Mouse (Mus musculus) macrophage (primary cell): ENCODE results near the gene Scn8a. TPM values are rescaled to one million over a fixed set of nuclear protein-coding genes. Genes with fewer than 3 reads are reported as not detected.
"Not testable (repeated sequence)": the region's sequence is repeated elsewhere in the genome, so short reads cannot be mapped to it uniquely, and the experiment has no call there.

Source experiments
- H3K27ac ChIP-seq: fragments of 350-480 bp; formaldehyde crosslinking; 2 replicates; pipeline ENCODE4 v1.9.0; 2021
- H3K36me3 ChIP-seq: fragments of 350-480 bp; formaldehyde crosslinking; 2 replicates; pipeline ENCODE4 v1.9.0; 2021; ENCODE audit errors: inconsistent target
- H3K4me3 ChIP-seq: fragments of 350-480 bp; formaldehyde crosslinking; 2 replicates; pipeline ENCODE4 v1.9.0; 2021; ENCODE audit errors: inconsistent target
- H3K79me2 ChIP-seq: fragments of 350-480 bp; formaldehyde crosslinking; 2 replicates; pipeline ENCODE4 v1.9.0; 2021; ENCODE audit errors: inconsistent target
- WGBS: methylation state at CpG from one replicate; pipeline ENCODE4 v1.1.7; 2026; ENCODE audit warnings: inconsistent platforms; ENCODE audit not compliant: missing documents; 5-methylcytosine and 5-hydroxymethylcytosine counted together
- polyA plus RNA-seq: library from polyadenylated mRNA; stranded (reverse); fragments of 250-400 nt; gene quantifications from 3 replicates; pipeline ENCODE4 v1.2.4, GENCODE M21; 2018; ENCODE audit warnings: inconsistent platforms
- total RNA-seq, 78 experiments: library from RNA; depleted of rRNA; stranded (reverse); fragments of 250-400 nt; gene quantifications; 1 replicate in 9 of 78; 2 replicates in 24 of 78; 3 replicates in 43 of 78; 4 replicates in 2 of 78; pipeline ENCODE4 v1.2.4; 2018; ENCODE audit warnings: inconsistent platforms in 56 of 78

Scn8a gene
- total RNA-seq (2018; cell fraction: chromatin; rRNA removed), result not detected
- total RNA-seq (2018; cell fraction: cytosol; rRNA removed), result not detected
- not detected for total RNA-seq (2018; cell fraction: nucleus; rRNA removed)
- not detected in 3 replicates for polyA plus RNA-seq

DNA sequence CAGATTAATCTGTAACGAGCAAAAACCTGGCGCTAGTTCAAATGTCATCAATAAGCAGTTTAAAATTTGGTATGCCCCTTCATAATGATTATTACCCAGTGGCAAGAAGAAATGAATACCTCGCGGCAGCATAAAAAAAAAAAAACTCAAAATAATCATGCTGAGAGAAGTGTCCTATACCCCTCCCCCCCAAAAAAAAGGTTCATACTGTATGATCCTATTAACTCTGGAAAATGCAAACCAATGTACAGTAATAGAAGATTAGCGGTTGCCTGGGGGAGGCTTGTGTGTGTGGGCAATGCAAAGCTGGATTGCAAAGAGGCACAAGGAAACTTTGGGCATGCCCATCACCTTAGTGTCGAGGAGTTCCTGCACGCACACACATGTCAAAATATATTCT, at the start of gene Scn8a:
Gene Scn8a, plus strand, starts transcription at position 301 of the 400 bp plus-strand sequence.
- Histone ChIP-seq H3K27ac (no peak within 1 kb of the TSS), H3K4me3 (no peak within 1 kb of the TSS), H3K36me3 (no peaks in the 10 kb centered on the region), H3K79me2 (no peaks in the 10 kb centered on the region)
- WGBS, result 74% methylated on average over 7 of the region's 7 CpGs

DNA sequence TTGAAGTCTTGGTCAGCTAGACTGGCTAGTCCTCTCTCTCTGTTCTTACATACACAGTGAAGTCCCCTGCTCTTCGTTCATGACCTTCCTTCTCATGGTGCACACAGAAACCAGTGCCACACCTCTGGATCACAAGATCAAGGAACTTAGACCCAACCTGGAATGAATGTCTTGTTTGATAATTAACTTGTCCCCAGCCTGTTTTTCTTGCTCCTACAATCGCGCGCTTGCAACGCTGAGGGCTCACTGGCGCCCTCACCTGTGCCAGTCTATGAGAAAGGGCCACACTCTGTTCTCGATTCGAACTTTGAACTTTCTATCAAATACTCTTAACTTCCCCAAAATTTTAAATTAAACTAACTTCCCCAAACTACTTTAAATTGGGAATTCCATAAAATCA, 47.8 kb upstream of the Scn8a start:
- no peak overlapping the region for H3K27ac ChIP-seq
- WGBS, result 32% methylated on average over 8 of the region's 8 CpGs

GRCm38 (mm10) chr15:100822370-100822769, 47.3 kb upstream of the Scn8a start:
- H3K4me3 ChIP-seq, H3K79me2 ChIP-seq, H3K36me3 ChIP-seq, H3K27ac ChIP-seq: not testable (repeated sequence)
- WGBS, result 68% methylated on average over 4 of the region's 4 CpGs

More for the DNA sequence above, 47.8 kb upstream of the Scn8a start:
- no peak overlapping the region for H3K4me3 ChIP-seq
- no peaks in the 10 kb centered on the region for H3K36me3 ChIP-seq
- H3K79me2 ChIP-seq, result no peaks in the 10 kb centered on the region

- Histone ChIP-seq H3K4me3 (no peak overlapping the region), H3K27ac (no peak overlapping the region), H3K79me2 (no peaks in the 10 kb centered on the region), H3K36me3 (no peaks in the 10 kb centered on the region)
- WGBS, result 27% methylated on average over 24 of the region's 26 CpGs
These were observed 44.3 kb upstream of the Scn8a start for GRCm38 (mm10) chr15:100825249-100825856.

GRCm38 (mm10) chr15:100826076-100826475, 43.6 kb upstream of the Scn8a start:
- 91% methylated on average over 8 of the region's 8 CpGs for WGBS
- no peaks in the 10 kb centered on the region for H3K36me3 ChIP-seq
- H3K4me3 ChIP-seq, result no peak overlapping the region
- H3K79me2 ChIP-seq, result no peaks in the 10 kb centered on the region
- no peak overlapping the region for H3K27ac ChIP-seq

DNA sequence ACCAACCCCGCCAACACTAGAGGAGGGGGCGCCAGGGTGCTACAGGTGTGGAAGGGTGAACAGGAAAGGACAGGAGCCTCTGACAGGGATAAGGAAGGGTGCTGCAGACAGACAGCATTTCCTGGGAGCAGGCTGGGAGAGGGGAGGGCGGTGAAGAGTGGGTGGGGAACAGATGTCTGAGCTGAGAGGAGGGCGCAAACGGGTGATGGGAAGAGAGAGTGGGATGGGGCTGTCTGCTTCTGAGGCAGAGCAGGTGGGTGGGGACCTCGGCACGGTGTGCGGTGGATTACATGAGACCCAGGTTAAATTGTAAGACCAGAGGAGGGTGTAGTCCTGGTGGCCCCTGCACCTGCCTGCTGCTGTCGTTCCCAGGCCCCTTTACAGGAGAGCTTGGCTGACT, 39.9 kb upstream of the Scn8a start:
- no peaks in the 10 kb centered on the region for H3K79me2 ChIP-seq
- no peaks in the 10 kb centered on the region for H3K36me3 ChIP-seq
- no peak overlapping the region for H3K4me3 ChIP-seq
- H3K27ac ChIP-seq, result no peak overlapping the region
- 90% methylated on average over 9 of the region's 9 CpGs for WGBS

GRCm38 (mm10) chr15:100830682-100831081, 39.0 kb upstream of the Scn8a start:
- Histone ChIP-seq H3K4me3 (no peak overlapping the region), H3K36me3 (no peaks in the 10 kb centered on the region), H3K27ac (no peak overlapping the region), H3K79me2 (no peaks in the 10 kb centered on the region)
- 61% methylated on average over 6 of the region's 6 CpGs for WGBS

GRCm38 (mm10) chr15:100832144-100832543, 37.5 kb upstream of the Scn8a start:
- H3K79me2 ChIP-seq, result no peaks in the 10 kb centered on the region
- no peak overlapping the region for H3K27ac ChIP-seq
- H3K4me3 ChIP-seq, result no peak overlapping the region
- no peaks in the 10 kb centered on the region for H3K36me3 ChIP-seq
- WGBS, result 88% methylated on average over 8 of the region's 8 CpGs

DNA sequence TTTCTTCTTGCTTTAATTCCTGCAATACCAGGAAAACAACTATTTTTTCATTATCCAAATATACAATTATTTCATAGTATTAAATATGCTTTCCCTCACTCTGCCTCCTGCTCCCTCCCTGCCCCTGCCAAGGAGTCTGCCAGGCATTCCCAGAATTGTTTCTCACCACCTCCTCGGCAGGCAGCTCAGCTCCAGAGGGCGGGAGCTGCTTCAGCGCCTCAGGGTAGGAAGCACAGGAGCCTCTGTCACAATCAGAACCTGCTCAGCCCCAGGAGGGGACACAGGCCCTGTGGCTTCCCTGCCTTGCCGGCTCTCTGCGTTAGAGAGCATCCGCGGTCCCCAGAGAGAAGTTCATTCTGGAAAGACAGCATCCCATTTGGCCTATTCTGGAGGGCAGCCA, 36.9 kb upstream of the Scn8a start:
- H3K79me2 ChIP-seq, result no peaks in the 10 kb centered on the region
- H3K4me3 ChIP-seq, result no peak overlapping the region
- H3K27ac ChIP-seq, result no peak overlapping the region
- H3K36me3 ChIP-seq, result no peaks in the 10 kb centered on the region
- WGBS, result 52% methylated on average over 7 of the region's 7 CpGs

GRCm38 (mm10) chr15:100836729-100837128, 32.9 kb upstream of the Scn8a start:
- 77% methylated on average over 8 of the region's 8 CpGs for WGBS
- Histone ChIP-seq H3K27ac (no peak overlapping the region), H3K4me3 (no peak overlapping the region), H3K36me3 (no peaks in the 10 kb centered on the region), H3K79me2 (no peaks in the 10 kb centered on the region)

DNA sequence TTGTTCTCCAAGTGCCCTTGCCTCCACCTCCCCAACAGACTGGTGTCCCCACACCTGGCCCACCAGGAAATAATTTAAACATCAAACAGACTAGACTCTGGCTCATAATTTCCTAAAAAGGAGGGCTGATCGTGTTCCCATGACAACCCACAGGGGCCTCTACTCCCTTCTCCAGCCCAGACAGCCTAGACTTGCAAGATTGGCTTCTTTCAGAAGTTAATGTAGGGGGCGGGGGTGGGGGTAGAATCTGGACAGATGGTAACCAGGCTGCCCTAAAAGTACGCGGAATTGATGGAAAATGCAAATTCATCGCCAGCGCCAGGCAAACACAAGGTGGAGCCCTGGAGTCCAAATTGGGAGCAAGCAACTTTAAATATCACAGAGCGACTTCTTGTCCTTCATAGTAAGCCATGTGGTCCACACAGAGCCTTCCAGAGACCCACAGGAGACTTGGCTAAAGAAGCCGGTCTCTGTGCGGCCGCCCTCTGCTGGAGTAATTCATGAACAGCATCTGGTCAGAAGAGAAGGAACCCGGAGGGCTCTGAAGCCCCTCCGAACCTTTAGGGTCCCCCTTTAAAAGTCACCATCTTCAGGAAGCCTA, 31.0 kb upstream of the Scn8a start:
- Histone ChIP-seq H3K79me2 (no peaks in the 10 kb centered on the region), H3K36me3 (no peaks in the 10 kb centered on the region), H3K27ac (no peak overlapping the region), H3K4me3 (no peak overlapping the region)
- 38% methylated on average over 12 of the region's 12 CpGs for WGBS

DNA sequence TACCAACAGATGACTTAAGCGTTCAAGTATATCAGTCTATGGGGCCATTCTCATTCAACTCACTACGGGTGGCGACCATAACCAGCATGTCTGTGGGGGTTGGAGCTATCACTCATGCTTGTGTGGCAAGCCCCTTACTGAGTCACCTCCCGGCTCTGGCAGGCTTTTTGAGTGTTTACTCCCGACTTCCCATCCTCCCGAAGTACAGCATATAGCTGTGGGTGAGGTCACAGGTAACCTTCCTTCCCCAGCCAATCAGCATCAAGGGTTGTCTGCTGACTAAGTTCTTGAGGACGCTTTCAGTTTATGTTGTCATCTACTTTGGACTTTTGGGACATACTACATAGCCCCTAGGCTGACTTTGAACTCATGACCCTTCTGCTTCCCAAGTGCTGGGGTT, 25.3 kb upstream of the Scn8a start:
- H3K79me2 ChIP-seq, result no peaks in the 10 kb centered on the region
- H3K36me3 ChIP-seq, result no peaks in the 10 kb centered on the region
- no peak overlapping the region for H3K27ac ChIP-seq
- H3K4me3 ChIP-seq, result no peak overlapping the region
- 74% methylated on average over 7 of the region's 7 CpGs for WGBS

GRCm38 (mm10) chr15:100845049-100845879, 24.4 kb upstream of the Scn8a start:
- 59% methylated on average over 26 of the region's 26 CpGs for WGBS
- H3K36me3 ChIP-seq, result no peaks in the 10 kb centered on the region
- H3K79me2 ChIP-seq, result no peaks in the 10 kb centered on the region
- H3K4me3 ChIP-seq, result no peak overlapping the region
- no peak overlapping the region for H3K27ac ChIP-seq

DNA sequence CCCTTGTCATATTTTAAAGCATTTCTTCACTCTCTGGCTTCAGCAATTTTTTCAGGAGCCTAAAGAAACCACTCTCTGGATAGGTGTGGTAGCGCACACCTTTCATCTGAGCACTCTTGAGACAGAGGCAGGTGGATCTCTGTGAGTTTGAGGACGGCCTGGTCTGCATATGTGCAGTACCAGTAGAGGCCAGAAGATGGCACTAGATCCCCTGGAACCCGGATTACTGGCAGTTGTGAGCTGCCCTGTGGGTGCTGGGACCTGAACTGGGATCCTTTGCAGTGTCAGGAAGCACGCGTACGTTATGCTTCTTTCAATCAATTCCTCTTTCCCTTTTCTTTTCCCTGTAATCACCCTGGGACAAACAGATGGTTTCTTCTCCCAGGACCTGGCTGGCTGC, 22.5 kb upstream of the Scn8a start:
- Histone ChIP-seq H3K27ac (no peak overlapping the region), H3K79me2 (no peaks in the 10 kb centered on the region), H3K4me3 (no peak overlapping the region), H3K36me3 (no peaks in the 10 kb centered on the region)
- 86% methylated on average over 6 of the region's 6 CpGs for WGBS

GRCm38 (mm10) chr15:100857586-100857985, 12.1 kb upstream of the Scn8a start:
- Histone ChIP-seq H3K79me2 (no peaks in the 10 kb centered on the region), H3K4me3 (no peak overlapping the region), H3K36me3 (no peaks in the 10 kb centered on the region), H3K27ac (no peak overlapping the region)
- WGBS, result 6% methylated on average over 3 of the region's 3 CpGs
